Mouse (Mus musculus) intestine, embryonic 15.5 days (tissue): ENCODE measurements around the gene Amigo2. TPM values are rescaled to one million over a fixed set of nuclear protein-coding genes. Genes with fewer than 3 reads are reported as not detected.

Source experiments
- ATAC-seq: fragments of 200-750 bp; cut with Nextera tagmentation; 2 replicates; pipeline ENCODE4 v1.8.0; 2017; ENCODE audit warnings: moderate TSS enrichment, moderate library complexity
- H3K27ac ChIP-seq: fragments of 300-500 bp; sonication (generic); 2 replicates; pipeline ENCODE4 v1.5.1; 2015; ENCODE audit warnings: mild to moderate bottlenecking, inconsistent platforms
- H3K27me3 ChIP-seq: fragments of 300-500 bp; sonication (generic); replicated peaks from 2 replicates; pipeline ENCODE4 v1.6.1; 2015; ENCODE audit warnings: inconsistent platforms
- H3K36me3 ChIP-seq: fragments of 300-500 bp; sonication (generic); 2 replicates; pipeline ENCODE4 v1.6.1; 2015; ENCODE audit warnings: inconsistent platforms
- H3K4me1 ChIP-seq: fragments of 300-500 bp; sonication (generic); replicated peaks from 2 replicates; pipeline ENCODE4 v1.6.1; 2015; ENCODE audit warnings: inconsistent platforms
- H3K4me2 ChIP-seq: fragments of 300-500 bp; sonication (generic); replicated peaks from 2 replicates; pipeline ENCODE4 v1.6.1; 2015; ENCODE audit warnings: mild to moderate bottlenecking, inconsistent platforms
- H3K4me3 ChIP-seq: fragments of 300-500 bp; sonication (generic); replicated peaks from 2 replicates; pipeline ENCODE4 v1.5.1; 2015; ENCODE audit warnings: inconsistent platforms
- H3K9ac ChIP-seq: fragments of 300-500 bp; sonication (generic); 2 replicates; pipeline ENCODE4 v1.6.1; 2015; ENCODE audit warnings: inconsistent platforms
- H3K9me3 ChIP-seq: fragments of 300-500 bp; sonication (generic); 2 replicates; pipeline ENCODE4 v1.6.1; 2016; ENCODE audit warnings: inconsistent platforms
- WGBS: fragments of 180-500 bp; shearing (Covaris S2); methylation state at CpG from one replicate; pipeline ENCODE4 v1.1.7; 2015; 5-methylcytosine and 5-hydroxymethylcytosine counted together
- polyA plus RNA-seq: library from polyadenylated mRNA; unstranded; fragments of >200 nt; fragmentation: Nextera tagmentation; extraction: Ambion mirVana; gene quantifications from 2 replicates; pipeline ENCODE4 v1.2.1, GENCODE M21; 2015

The Amigo2 gene
- polyA plus RNA-seq, 1 experiment from 2014 or later, result 8.3 TPM

DNA sequence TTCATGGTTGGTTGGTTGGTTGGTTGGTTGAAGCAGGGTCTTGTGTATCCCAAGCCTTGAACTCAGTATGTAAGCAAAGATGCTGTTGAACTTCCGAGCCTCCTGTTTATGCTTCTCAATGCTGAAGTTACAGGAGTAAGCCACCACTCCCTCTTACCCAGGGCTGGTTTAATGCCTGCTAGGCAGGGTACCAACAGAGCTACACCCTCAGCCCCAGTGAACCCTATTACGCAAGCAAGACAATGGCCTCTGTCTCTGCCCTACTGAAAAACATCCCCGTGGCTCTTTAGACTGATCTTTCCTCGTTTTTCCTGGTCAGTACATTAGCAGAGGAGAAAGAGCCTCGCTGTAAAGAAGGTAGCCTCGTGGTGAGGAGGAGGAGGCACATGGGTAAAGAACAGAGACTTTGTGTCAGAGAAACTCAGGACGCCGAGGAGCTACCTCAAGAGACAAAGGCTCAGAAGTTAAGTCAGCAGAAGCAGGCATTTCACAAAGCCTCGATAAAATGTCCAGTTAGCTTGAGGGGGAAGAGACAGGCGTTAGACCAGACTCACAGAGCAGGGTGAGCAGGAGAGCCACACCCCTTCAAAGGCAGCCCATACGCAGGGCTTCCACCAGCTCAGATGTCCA, 13.0 kb upstream of the Amigo2 start:
- no peaks in the 10 kb centered on the region for H3K9me3 ChIP-seq
- no peak overlapping the region for H3K27ac ChIP-seq
- H3K4me3 ChIP-seq, result no peak overlapping the region
- WGBS, result 77% methylated on average over 11 of the region's 11 CpGs
- H3K4me1 ChIP-seq, result 0 out of 2 replicates have a peak, but pooled peaks cover 2% of the 10 kb centered on the region
- H3K36me3 ChIP-seq, result no peaks in the 10 kb centered on the region
- no peak overlapping the region for H3K9ac ChIP-seq
- no peaks in the 10 kb centered on the region for H3K27me3 ChIP-seq
- no peak for ATAC-seq
- no peak overlapping the region for H3K4me2 ChIP-seq

DNA sequence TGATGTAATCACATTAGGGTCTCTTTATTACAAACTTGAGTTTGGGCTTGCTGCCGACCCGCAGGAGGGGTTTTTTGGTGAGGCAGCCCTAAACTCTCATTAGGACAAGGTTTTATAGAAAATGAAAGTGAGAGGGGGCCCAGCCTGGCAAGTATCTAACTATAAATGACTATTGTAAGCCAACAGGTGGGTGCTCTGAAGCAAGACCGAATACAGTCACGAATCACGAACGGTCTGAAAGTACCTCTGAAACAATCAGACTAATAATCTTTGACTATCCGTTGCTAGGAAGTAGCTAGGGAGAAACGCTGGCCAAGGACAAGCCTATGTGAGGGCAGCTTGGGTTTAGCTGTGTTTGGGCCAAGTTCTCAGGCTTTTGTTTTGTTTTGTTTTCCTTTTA, 12.2 kb upstream of the Amigo2 start:
- Histone ChIP-seq H3K27ac (no peak overlapping the region), H3K36me3 (no peaks in the 10 kb centered on the region), H3K4me1 (0 out of 2 replicates have a peak, but pooled peaks cover 2% of the 10 kb centered on the region), H3K27me3 (no peaks in the 10 kb centered on the region), H3K4me2 (no peak overlapping the region), H3K4me3 (no peak overlapping the region), H3K9me3 (no peaks in the 10 kb centered on the region), H3K9ac (no peak overlapping the region)
- WGBS, result 84% methylated on average over 8 of the region's 8 CpGs
- ATAC-seq, result no peak

- no peaks in the 10 kb centered on the region for H3K27me3 ChIP-seq
- no peak overlapping the region for H3K27ac ChIP-seq
- no peaks in the 10 kb centered on the region for H3K36me3 ChIP-seq
- no peak overlapping the region for H3K4me2 ChIP-seq
- WGBS, result 77% methylated on average over 17 of the region's 17 CpGs
- ATAC-seq, result no peak
- no peak overlapping the region for H3K9ac ChIP-seq
- no peaks in the 10 kb centered on the region for H3K9me3 ChIP-seq
- H3K4me1 ChIP-seq, result 0 out of 2 replicates have a peak, but pooled peaks cover 2% of the 10 kb centered on the region
- no peak overlapping the region for H3K4me3 ChIP-seq
Measured at GRCm38 (mm10) chr15:97258483-97259230, 11.6 kb upstream of the Amigo2 start.

DNA sequence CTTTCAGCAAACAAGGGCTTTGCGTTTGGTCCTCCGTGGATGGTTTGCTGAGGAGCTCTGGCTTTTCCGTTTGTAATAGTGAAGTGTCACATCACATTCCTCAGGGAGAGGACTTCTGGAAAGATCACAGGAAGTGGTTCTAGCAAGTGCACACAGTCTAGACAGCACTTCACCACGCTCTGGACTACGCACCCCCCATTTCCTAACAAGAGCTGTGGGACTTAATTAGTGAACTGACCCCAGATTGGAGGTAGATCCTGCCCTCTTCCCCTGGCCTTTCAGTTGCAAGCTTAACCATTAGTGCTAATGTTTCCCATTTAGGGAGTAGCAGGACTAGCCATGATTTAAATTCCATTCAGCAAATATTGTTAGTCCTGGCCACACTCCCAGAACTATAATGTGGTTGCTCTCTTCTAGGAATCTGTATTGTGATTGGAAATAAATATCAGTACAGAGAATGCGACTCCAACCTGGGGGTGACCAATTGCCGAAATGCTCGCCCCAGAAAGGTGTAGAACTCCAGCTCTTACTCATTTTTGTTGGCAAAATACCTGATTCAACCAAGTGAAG, 10.2 kb upstream of the Amigo2 start:
- Histone ChIP-seq H3K36me3 (no peaks in the 10 kb centered on the region), H3K27me3 (no peaks in the 10 kb centered on the region), H3K27ac (no peak overlapping the region), H3K4me1 (0 out of 2 replicates have a peak, but pooled peaks cover 2% of the 10 kb centered on the region), H3K9me3 (no peaks in the 10 kb centered on the region), H3K4me2 (no peak overlapping the region), H3K4me3 (no peak overlapping the region), H3K9ac (no peak overlapping the region)
- no peak for ATAC-seq
- 62% methylated on average over 8 of the region's 8 CpGs for WGBS

DNA sequence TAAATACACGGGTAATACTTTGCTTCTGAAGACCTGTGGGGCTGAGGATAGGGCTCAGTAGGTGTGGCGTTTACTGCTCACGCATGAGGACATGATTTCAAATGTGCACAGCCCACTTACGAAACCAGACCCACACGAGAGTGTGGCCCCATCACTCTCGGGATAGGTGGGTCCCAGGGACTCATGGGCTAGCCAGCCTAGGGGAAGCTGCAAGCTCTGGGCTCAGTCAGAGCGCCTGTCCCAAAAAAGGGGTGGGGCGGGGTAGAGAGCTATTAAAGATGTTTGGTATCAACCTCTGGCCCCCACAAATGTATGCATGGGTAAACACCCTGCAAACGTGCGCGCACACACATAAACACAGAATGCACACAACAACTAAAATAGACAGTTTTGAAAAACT, 9.3 kb upstream of the Amigo2 start:
- no peak overlapping the region for H3K27ac ChIP-seq
- 89% methylated on average over 11 of the region's 11 CpGs for WGBS
- no peak for ATAC-seq

DNA sequence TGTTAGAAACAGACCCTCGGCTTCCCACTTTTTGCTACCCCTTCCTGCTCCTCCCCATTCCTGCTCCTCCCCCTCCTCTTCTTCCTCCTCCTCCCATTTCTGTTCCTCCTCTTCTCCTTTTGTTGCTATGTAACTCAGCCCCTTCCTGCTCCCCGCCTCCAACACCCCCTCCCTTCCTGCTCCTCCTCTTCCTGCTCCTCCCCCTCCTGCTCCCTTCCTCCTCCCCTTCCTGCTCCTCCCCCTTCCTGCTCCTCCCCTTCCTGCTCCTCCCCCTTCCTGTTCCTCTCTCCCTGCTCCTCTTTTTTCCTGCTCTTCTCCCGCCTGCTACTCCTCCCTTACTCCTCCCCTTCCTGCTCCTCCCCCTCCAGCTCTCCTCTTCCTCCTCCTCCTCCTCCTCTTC, 8.7 kb upstream of the Amigo2 start:
- 0 out of 2 replicates have a peak, but pooled peaks cover 2% of the 10 kb centered on the region for H3K4me1 ChIP-seq
- H3K36me3 ChIP-seq, result no peaks in the 10 kb centered on the region
- no peak overlapping the region for H3K4me2 ChIP-seq
- no peaks in the 10 kb centered on the region for H3K9me3 ChIP-seq
- no peak overlapping the region for H3K9ac ChIP-seq
- no peak for ATAC-seq
- no peak overlapping the region for H3K27ac ChIP-seq
- H3K27me3 ChIP-seq, result no peaks in the 10 kb centered on the region
- 91% methylated on average over 3 of the region's 3 CpGs for WGBS
- H3K4me3 ChIP-seq, result no peak overlapping the region

More for the DNA sequence above, 9.3 kb upstream of the Amigo2 start:
- Histone ChIP-seq H3K9ac (no peak overlapping the region), H3K4me2 (no peak overlapping the region), H3K4me3 (no peak overlapping the region), H3K4me1 (0 out of 2 replicates have a peak, but pooled peaks cover 2% of the 10 kb centered on the region), H3K36me3 (no peaks in the 10 kb centered on the region), H3K27me3 (no peaks in the 10 kb centered on the region), H3K9me3 (no peaks in the 10 kb centered on the region)

GRCm38 (mm10) chr15:97254375-97254774, 7.3 kb upstream of the Amigo2 start:
- Histone ChIP-seq H3K27ac (no peak overlapping the region), H3K4me2 (no peak overlapping the region), H3K36me3 (no peaks in the 10 kb centered on the region), H3K27me3 (no peaks in the 10 kb centered on the region), H3K9me3 (no peaks in the 10 kb centered on the region), H3K4me3 (no peak overlapping the region), H3K4me1 (0 out of 2 replicates have a peak, but pooled peaks cover 2% of the 10 kb centered on the region), H3K9ac (no peak overlapping the region)
- no peak for ATAC-seq
- WGBS, result 92% methylated on average over 4 of the region's 4 CpGs

DNA sequence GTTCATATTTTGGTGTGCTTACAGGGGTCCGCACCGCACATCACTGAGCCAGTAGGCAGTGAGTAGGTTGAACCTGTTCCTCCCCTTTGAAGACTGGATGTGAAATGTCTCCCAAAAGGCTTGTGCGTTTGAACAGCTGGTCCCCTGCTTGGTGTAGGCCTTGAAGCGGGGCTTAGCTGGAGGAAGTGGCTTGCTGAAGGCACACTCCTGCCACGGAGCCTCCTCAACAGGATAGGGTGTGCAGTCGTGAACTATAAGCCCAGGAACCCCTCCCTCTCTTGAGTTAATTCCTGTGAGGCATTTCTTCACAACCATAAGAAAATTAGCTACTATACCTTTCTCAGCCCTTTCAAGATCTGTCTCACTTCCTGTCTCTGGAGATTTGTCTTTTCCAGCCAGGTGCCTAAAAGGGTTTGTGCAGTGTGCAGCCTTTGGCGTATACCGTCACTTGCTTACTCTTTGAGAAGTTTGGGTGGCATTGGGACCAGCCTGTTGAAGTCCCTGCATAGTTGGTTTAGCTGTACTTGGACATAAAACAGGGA, 5.5 kb upstream of the Amigo2 start:
- H3K27me3 ChIP-seq, result no peaks in the 10 kb centered on the region
- H3K4me3 ChIP-seq, result no peak overlapping the region
- no peak overlapping the region for H3K27ac ChIP-seq
- H3K36me3 ChIP-seq, result no peaks in the 10 kb centered on the region
- H3K9me3 ChIP-seq, result no peaks in the 10 kb centered on the region
- H3K4me2 ChIP-seq, result no peak overlapping the region
- no peak overlapping the region for H3K9ac ChIP-seq
- ATAC-seq, result no peak
- H3K4me1 ChIP-seq, result 0 out of 2 replicates have a peak, but pooled peaks cover 2% of the 10 kb centered on the region
- WGBS, result 84% methylated on average over 8 of the region's 8 CpGs

- Histone ChIP-seq H3K4me1 (no peaks in the 10 kb centered on the region), H3K36me3 (no peaks in the 10 kb centered on the region), H3K9me3 (no peaks in the 10 kb centered on the region), H3K4me2 (no peak overlapping the region), H3K27ac (no peak overlapping the region), H3K27me3 (peaks cover 11% of the 10 kb centered on the region; the same call in 1 of the 2 replicates), H3K9ac (no peak overlapping the region), H3K4me3 (no peak overlapping the region)
- WGBS, result 95% methylated on average over 10 of the region's 10 CpGs
- no peak for ATAC-seq
Measured at GRCm38 (mm10) chr15:97249322-97249721, 2.2 kb upstream of the Amigo2 start.

DNA sequence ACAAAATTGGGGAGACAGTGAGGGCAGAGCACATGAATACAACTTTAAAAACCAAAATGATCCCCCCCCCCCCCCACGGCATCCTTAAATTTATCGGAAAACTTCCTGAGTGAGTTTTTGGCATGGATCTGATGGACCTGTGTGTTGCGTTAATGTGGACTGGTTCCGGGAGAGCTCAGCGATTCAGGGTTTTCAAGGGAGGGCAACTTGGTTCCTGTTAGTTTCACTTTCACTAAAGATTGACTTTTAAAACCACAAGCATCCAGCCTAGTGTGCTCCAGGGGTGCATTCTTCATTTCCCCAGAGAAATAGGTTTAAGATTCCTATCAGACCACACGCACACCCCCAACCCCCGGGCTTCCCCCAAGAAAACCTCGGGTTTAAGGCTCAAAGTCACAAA, 1.2 kb upstream of the Amigo2 start:
- H3K9ac ChIP-seq, result peak overlapping the region; percentile 85
- no peak overlapping the region; the same call in 1 of the 2 replicates for H3K27ac ChIP-seq
- H3K4me1 ChIP-seq, result no peaks in the 10 kb centered on the region
- WGBS, result 40% methylated on average over 8 of the region's 8 CpGs
- H3K4me2 ChIP-seq, result peak overlapping the region; percentile 94
- peaks cover 11% of the 10 kb centered on the region; the same call in 1 of the 2 replicates for H3K27me3 ChIP-seq
- no peaks in the 10 kb centered on the region for H3K9me3 ChIP-seq
- H3K36me3 ChIP-seq, result no peaks in the 10 kb centered on the region
- H3K4me3 ChIP-seq, result peak overlapping the region; percentile 82
- no peak for ATAC-seq

- no peaks in the 10 kb centered on the region for H3K9me3 ChIP-seq
- H3K36me3 ChIP-seq, result no peaks in the 10 kb centered on the region
- H3K9ac ChIP-seq, result peak overlapping the region; percentile 85
- H3K4me2 ChIP-seq, result peak overlapping the region; percentile 94
- peak overlapping the region; percentile 82 for H3K4me3 ChIP-seq
- H3K4me1 ChIP-seq, result no peaks in the 10 kb centered on the region
- peaks cover 11% of the 10 kb centered on the region; the same call in 1 of the 2 replicates for H3K27me3 ChIP-seq
- H3K27ac ChIP-seq, result peak overlapping the region; percentile 87
- ATAC-seq, result peak; percentile 54; the same call in 1 of the 2 replicates
- 2% methylated on average over 14 of the region's 14 CpGs for WGBS
Measured at GRCm38 (mm10) chr15:97247791-97248161, 689 bp upstream of the Amigo2 start.

DNA sequence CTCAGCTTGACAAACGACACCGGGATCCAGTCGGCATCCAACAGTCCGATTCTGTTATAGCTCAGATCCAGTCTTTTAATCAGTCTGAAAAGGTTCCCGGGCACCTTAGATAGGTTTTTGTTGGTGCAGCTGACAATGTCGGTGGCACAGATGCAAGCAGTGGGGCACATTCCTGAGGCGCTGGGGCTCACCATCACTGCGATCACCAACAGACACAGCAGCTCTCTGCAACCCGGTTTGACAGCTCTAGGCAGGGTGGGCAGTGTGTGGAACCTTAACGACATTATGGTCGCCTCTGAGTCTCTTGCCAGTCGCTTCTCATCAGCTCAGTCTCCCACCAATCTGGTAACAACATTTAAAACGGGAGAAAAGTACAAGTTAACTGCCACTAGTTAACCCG, 831 bp downstream of the Amigo2 start:
- H3K9ac ChIP-seq, result 0 out of 2 replicates have a peak overlapping the region, but pooled peaks have one; percentile 85
- ATAC-seq, result no peak
- H3K9me3 ChIP-seq, result no peaks in the 10 kb centered on the region
- H3K27ac ChIP-seq, result no peak overlapping the region
- H3K4me1 ChIP-seq, result no peaks in the 10 kb centered on the region
- peaks cover 11% of the 10 kb centered on the region; the same call in 1 of the 2 replicates for H3K27me3 ChIP-seq
- WGBS, result 32% methylated on average over 14 of the region's 14 CpGs
- peak overlapping the region; percentile 82 for H3K4me3 ChIP-seq
- H3K36me3 ChIP-seq, result no peaks in the 10 kb centered on the region
- H3K4me2 ChIP-seq, result peak overlapping the region; percentile 94
